Mouse (Mus musculus): Measurements from ENCODE around the gene Fam198a. TPM values are rescaled to one million over a fixed set of nuclear protein-coding genes. Genes with fewer than 3 reads are reported as not detected.

The Fam198a gene
- total RNA-seq, 2 experiments from 2014 or later, result 1.3 TPM; not detected in 1

Other genes with a start within 250 kb of the Fam198a start
- 9.4 and 10.9 TPM in 2 replicates for gene Sec22c, start 245.5 kb upstream of the Fam198a start, total RNA-seq (2014; fragmentation: Nextera tagmentation)
- 1.9 and 3.1 TPM in 2 replicates for gene Sec22c, start 245.5 kb upstream of the Fam198a start, total RNA-seq (2017)
- 57.8 and 77.0 TPM in 2 replicates for gene Ss18l2, start 240.7 kb upstream of the Fam198a start, total RNA-seq (2014; fragmentation: Nextera tagmentation)
- 47.8 and 54.4 TPM in 2 replicates for gene Ss18l2, start 240.7 kb upstream of the Fam198a start, total RNA-seq (2017)
- 161 and 173 TPM in 2 replicates for gene Nktr, start 231.8 kb upstream of the Fam198a start, total RNA-seq (2014; fragmentation: Nextera tagmentation)
- gene Nktr, start 231.8 kb upstream of the Fam198a start, total RNA-seq (2017), result 132 and 146 TPM in 2 replicates
- not detected in 2 replicates for gene Zfp651, start 191.7 kb upstream of the Fam198a start, total RNA-seq (2014; fragmentation: Nextera tagmentation)
- gene Zfp651, start 191.7 kb upstream of the Fam198a start, total RNA-seq (2017), result not detected in 2 replicates
- not detected in 2 replicates for gene Klhl40, start 173.4 kb upstream of the Fam198a start, total RNA-seq (2014; fragmentation: Nextera tagmentation)
- not detected in 2 replicates for gene Klhl40, start 173.4 kb upstream of the Fam198a start, total RNA-seq (2017)
- gene Hhatl, start 158.5 kb upstream of the Fam198a start, total RNA-seq (2014; fragmentation: Nextera tagmentation), result not detected in 2 replicates
- not detected in 2 replicates for gene Hhatl, start 158.5 kb upstream of the Fam198a start, total RNA-seq (2017)
- not detected in 2 replicates for gene Ccdc13, start 111.5 kb upstream of the Fam198a start, total RNA-seq (2014; fragmentation: Nextera tagmentation)
- not detected in 2 replicates for gene Ccdc13, start 111.5 kb upstream of the Fam198a start, total RNA-seq (2017)
- 119 and 156 TPM in 2 replicates for gene Higd1a, start 92.6 kb upstream of the Fam198a start, total RNA-seq (2014; fragmentation: Nextera tagmentation)
- gene Higd1a, start 92.6 kb upstream of the Fam198a start, total RNA-seq (2017), result 28.6 and 33.5 TPM in 2 replicates
- gene Ackr2, start 52.6 kb upstream of the Fam198a start, total RNA-seq (2014; fragmentation: Nextera tagmentation), result not detected in 2 replicates
- not detected in 2 replicates for gene Ackr2, start 52.6 kb upstream of the Fam198a start, total RNA-seq (2017)
- gene Cyp8b1, start 34.7 kb upstream of the Fam198a start, total RNA-seq (2014; fragmentation: Nextera tagmentation), result not detected in 2 replicates
- gene Cyp8b1, start 34.7 kb upstream of the Fam198a start, total RNA-seq (2017), result not detected in 2 replicates
- gene Pomgnt2, start 46.1 kb downstream of the Fam198a start, total RNA-seq (2014; fragmentation: Nextera tagmentation), result 2.2 and 2.6 TPM in 2 replicates
- gene Pomgnt2, start 46.1 kb downstream of the Fam198a start, total RNA-seq (2017), result 3.8 and 4.3 TPM in 2 replicates
- gene Snrk, start 166.3 kb downstream of the Fam198a start, total RNA-seq (2014; fragmentation: Nextera tagmentation), result 8.5 and 16.9 TPM in 2 replicates
- gene Snrk, start 166.3 kb downstream of the Fam198a start, total RNA-seq (2017), result 15.9 and 26.7 TPM in 2 replicates

Measured in megakaryocyte-erythroid progenitor cell, adult 5-6 weeks (primary cell).